Mouse (Mus musculus): ENCODE data around the gene Taf12.

DNA sequence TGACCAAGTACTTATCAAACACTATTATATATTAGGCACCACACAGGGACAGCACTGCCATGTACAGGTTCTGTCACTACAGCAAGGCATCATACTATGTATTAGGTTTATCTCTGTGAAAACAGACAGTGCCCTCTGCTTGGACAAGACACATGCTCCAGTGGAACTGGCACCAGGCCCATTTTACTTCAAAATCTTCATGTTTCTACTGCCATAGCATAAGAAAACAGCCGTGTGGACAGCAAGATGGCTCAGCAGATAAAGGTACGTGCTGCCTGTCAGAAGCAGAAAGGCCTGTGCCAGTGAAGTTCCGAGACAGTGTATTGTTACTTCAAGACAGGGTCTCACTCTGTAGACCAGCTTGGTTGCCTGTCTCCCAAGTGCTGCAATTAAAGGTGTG, 33.0 kb upstream of the Taf12 start:
- TF ChIP-seq CTCF (IDR thresholded peaks at IDR 0.05; ENCODE audit: insufficient read depth, low read depth, low read length) (no peak), POLR2A (IDR thresholded peaks at IDR 0.05; ENCODE audit: insufficient read depth, low read depth, low read length) (no peak)
